ENCODE assay signal across 9 mouse cellular contexts in the genomic region with DNA sequence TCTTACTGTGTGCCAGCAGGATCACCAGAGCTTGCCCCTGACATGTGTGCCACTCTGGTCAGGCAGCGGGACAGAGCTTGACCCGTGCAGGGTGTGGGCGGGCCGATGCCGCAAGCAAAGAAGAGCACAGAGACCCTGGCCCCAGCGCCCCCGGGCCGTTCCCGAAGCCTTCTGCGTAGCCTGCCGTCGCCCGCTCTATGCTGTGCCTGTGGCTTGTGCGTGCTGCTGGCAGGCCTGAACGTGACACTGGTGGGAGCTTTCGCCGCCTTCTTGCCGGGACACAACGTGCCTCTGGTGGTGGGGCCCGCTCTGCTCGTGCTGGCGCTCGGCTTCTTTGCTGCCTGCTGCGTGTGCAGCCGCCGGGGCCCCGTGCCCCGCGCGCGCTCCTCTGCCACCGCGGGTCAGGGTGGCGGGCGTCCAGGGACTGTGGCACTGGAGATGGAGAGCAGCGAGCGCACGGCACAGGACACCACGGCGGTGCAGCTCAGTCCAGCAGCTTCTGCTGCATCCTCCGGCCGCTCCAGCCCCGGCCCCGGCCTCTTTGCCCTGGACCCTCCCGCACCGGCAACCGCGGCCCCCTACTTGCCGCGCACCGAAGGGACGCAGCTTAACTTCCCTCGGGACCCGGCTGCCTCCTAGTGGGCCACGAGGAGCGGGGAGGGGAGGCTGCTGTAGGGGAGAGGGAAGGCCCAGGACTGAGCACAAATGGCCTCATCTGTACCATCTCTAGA. TPM values are rescaled to one million over a fixed set of nuclear protein-coding genes. Genes with fewer than 3 reads are reported as not detected.
A peak's percentile ranks its signal among the peaks of the same experiment; 100 is the strongest.
DNase-seq lines count a peak whose midpoint lies in the region; ATAC-seq lines count a peak whose summit lies in the region.
"Had no signal": no experiment of that assay in that cellular context is flagged by ENCODE, and none has a peak within 500 bp of the region (broad histone marks: within the 10 kb centered on the region; RNA-seq: fewer than 3 reads in every experiment).

No protein-coding gene starts in this region.

- peak overlapping the region; percentile 65 for H3K9ac ChIP-seq in hindbrain, embryonic 12.5 days

- no peaks in the 10 kb centered on the region for H3K36me3 ChIP-seq in hindbrain, embryonic 12.5 days

- H3K9me3 ChIP-seq in hindbrain, embryonic 12.5 days (replicated peaks) = no peaks in the 10 kb centered on the region

- peak overlapping the region; percentile 80 for H3K4me2 ChIP-seq in hindbrain, embryonic 12.5 days (replicated peaks)

- DNase-seq in kidney, postnatal 4 days = peak; percentile 36 to 40
- DNase-seq in kidney, postnatal 14 days = no peak
- DNase-seq in embryo, embryonic 9.5 days (ENCODE audit: extremely low spot score) = peak; percentile 66
- DNase-seq in ovary, postnatal 10 days (ENCODE audit: low spot score) = no peak
- no peak for DNase-seq in left cerebral cortex, adult 11 months (ENCODE audit: low spot score)
- DNase-seq in urinary bladder, adult 2 months (ENCODE audit: low spot score) = no peak

- WGBS in hindbrain, embryonic 12.5 days = under 1% methylated on average over 56 of the region's 56 CpGs

- peaks cover 9% of the 10 kb centered on the region for H3K4me1 ChIP-seq in hindbrain, embryonic 12.5 days

- peaks cover 73% of the 10 kb centered on the region for H3K27me3 ChIP-seq in hindbrain, embryonic 12.5 days

- peak; percentile 71 for ATAC-seq in hindbrain, embryonic 12.5 days (ENCODE audit: low FRiP score)
- peak; percentile 38 for ATAC-seq in megakaryocyte progenitor cell, adult 5-6 weeks (replicated peaks; ENCODE audit: poor library complexity)

- peak overlapping the region; percentile 41 for H3K4me3 ChIP-seq in hindbrain, embryonic 12.5 days

- H3K27ac ChIP-seq in hindbrain, embryonic 12.5 days = no peak overlapping the region

RNA-seq across cellular contexts. Expression of a gene that starts 7.6 kb away (rescaled TPM):
- polyA plus RNA-seq in hindbrain, embryonic 12.5 days (2016; fragmentation: Nextera tagmentation; extraction: Ambion mirVana) = 0.17 TPM in 1 of 2 replicates, not detected in the other
- not detected in 2 replicates for total RNA-seq in megakaryocyte progenitor cell, adult 5-6 weeks (2015)
- not detected in 2 replicates for total RNA-seq in megakaryocyte progenitor cell, adult 5-6 weeks (2017)
- polyA plus RNA-seq in urinary bladder, adult 2 months (2012; rRNA removed) = not detected in 2 replicates
- total RNA-seq: liver, adult 2 months had no signal
- polyA plus RNA-seq: liver, adult 2 months had no signal

RNA-seq across cellular contexts. Expression of a gene that starts 13.9 kb away (rescaled TPM):
- not detected in 2 replicates for polyA plus RNA-seq in hindbrain, embryonic 12.5 days (2016; fragmentation: Nextera tagmentation; extraction: Ambion mirVana)
- 0.12 TPM in 1 of 2 replicates, not detected in the other for total RNA-seq in megakaryocyte progenitor cell, adult 5-6 weeks (2015)
- 0.24 TPM in 1 of 2 replicates, not detected in the other for total RNA-seq in megakaryocyte progenitor cell, adult 5-6 weeks (2017)
- polyA plus RNA-seq in urinary bladder, adult 2 months (2012; rRNA removed) = 0.04 TPM in 1 of 2 replicates, not detected in the other
- total RNA-seq: liver, adult 2 months had no signal
- polyA plus RNA-seq: liver, adult 2 months had no signal

RNA-seq across cellular contexts. Expression of a gene that starts 41.7 kb away (rescaled TPM):
- polyA plus RNA-seq in hindbrain, embryonic 12.5 days (2016; fragmentation: Nextera tagmentation; extraction: Ambion mirVana) = 10.1 and 14.7 TPM in 2 replicates
- total RNA-seq in megakaryocyte progenitor cell, adult 5-6 weeks (2015) = not detected in 2 replicates
- not detected in 2 replicates for total RNA-seq in megakaryocyte progenitor cell, adult 5-6 weeks (2017)
- polyA plus RNA-seq in urinary bladder, adult 2 months (2012; rRNA removed) = not detected in 2 replicates
- total RNA-seq: liver, adult 2 months had no signal
- polyA plus RNA-seq: liver, adult 2 months had no signal

RNA-seq across cellular contexts. Expression of a gene that starts 59.1 kb away (rescaled TPM):
- 28.0 and 30.8 TPM in 2 replicates for polyA plus RNA-seq in hindbrain, embryonic 12.5 days (2016; fragmentation: Nextera tagmentation; extraction: Ambion mirVana)
- 13.3 and 16.9 TPM in 2 replicates for total RNA-seq in megakaryocyte progenitor cell, adult 5-6 weeks (2015)
- 48.3 and 55.5 TPM in 2 replicates for total RNA-seq in megakaryocyte progenitor cell, adult 5-6 weeks (2017)
- 44.8 and 59.6 TPM in 2 replicates for polyA plus RNA-seq in urinary bladder, adult 2 months (2012; rRNA removed)

Comparison
In these comparisons a context has a peak if more than half of its experiments do, and no peak if none do; other contexts are left out.
1. DNase-seq: peak in kidney, postnatal 4 days (2 of 2) and embryo, embryonic 9.5 days (single experiment); none in kidney, postnatal 14 days (single experiment), ovary, postnatal 10 days (single experiment), left cerebral cortex, adult 11 months (single experiment) and urinary bladder, adult 2 months (single experiment).
2. RNA of a gene that starts 41.7 kb away (polyA plus RNA-seq): 10.1 to 14.7 TPM in hindbrain, embryonic 12.5 days; not detected in urinary bladder, adult 2 months; every median in the first group is over 10 times any median in the second.